Mouse (Mus musculus) stomach, postnatal 0 days (tissue): ENCODE measurements around the gene Krtap19-9b.

Experiments
- CTCF ChIP-seq: IDR thresholded peaks from 2 replicates; pipeline ENCODE4 v1.5.1; 2016; ENCODE audit warnings: antibody characterized with exemption, low read depth, mild to moderate bottlenecking, moderate library complexity
- EP300 ChIP-seq: optimal IDR thresholded peaks from 2 replicates; pipeline ENCODE3; 2016; ENCODE audit warnings: antibody characterized with exemption

DNA sequence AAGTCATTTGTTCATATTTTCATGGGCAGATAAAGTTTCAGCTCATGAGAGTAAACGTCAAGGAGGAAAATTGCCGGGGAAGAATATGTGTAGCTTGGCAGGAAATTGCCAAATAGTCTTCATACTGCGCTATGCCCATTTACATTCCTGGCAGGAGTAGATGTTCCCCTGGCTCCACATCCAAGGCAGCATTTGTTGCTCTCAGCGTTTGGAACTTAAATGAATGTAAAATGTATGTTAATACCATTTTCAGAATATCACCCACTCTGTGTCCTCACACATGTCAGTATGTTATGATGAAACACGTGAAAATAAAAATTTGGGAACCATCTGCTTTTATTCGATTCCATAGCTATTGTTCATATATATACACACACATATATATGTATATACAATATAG lies 45.2 kb downstream of the Krtap19-9b start:
- no peak for TF ChIP-seq CTCF
- TF ChIP-seq EP300 = no peak
